Mouse (Mus musculus): ENCODE results near the gene Hnf4a.

Gene Hnf4a

GRCm38 (mm10) chr2:163552518-163552929 lies 45.9 kb downstream of the Hnf4a start:
- no peak for DNase-seq (ENCODE audit: inconsistent ontology term)

GRCm38 (mm10) chr2:163554425-163554982 lies 47.9 kb downstream of the Hnf4a start:
- DNase-seq (ENCODE audit: inconsistent ontology term) = no peak

GRCm38 (mm10) chr2:163554996-163555395 lies 48.4 kb downstream of the Hnf4a start:
- DNase-seq (ENCODE audit: inconsistent ontology term) = no peak

- no peak for DNase-seq (ENCODE audit: inconsistent ontology term)
These were observed 48.8 kb downstream of the Hnf4a start for GRCm38 (mm10) chr2:163555417-163555816.

- peak; percentile 1 for DNase-seq (ENCODE audit: inconsistent ontology term)
These were observed 51.9 kb downstream of the Hnf4a start for GRCm38 (mm10) chr2:163558548-163558947.

GRCm38 (mm10) chr2:163559236-163559635 lies 52.6 kb downstream of the Hnf4a start:
- no peak for DNase-seq (ENCODE audit: inconsistent ontology term)

- DNase-seq (ENCODE audit: inconsistent ontology term) = no peak
These were observed 53.6 kb downstream of the Hnf4a start for GRCm38 (mm10) chr2:163560247-163560646.

GRCm38 (mm10) chr2:163561258-163561948 lies 54.8 kb downstream of the Hnf4a start:
- no peak for DNase-seq (ENCODE audit: inconsistent ontology term)

GRCm38 (mm10) chr2:163564646-163565045 lies 58.0 kb downstream of the Hnf4a start:
- peak; percentile 3 for DNase-seq (ENCODE audit: inconsistent ontology term)

- DNase-seq (ENCODE audit: inconsistent ontology term) = no peak
These were observed 67.7 kb downstream of the Hnf4a start for GRCm38 (mm10) chr2:163574321-163574720.

GRCm38 (mm10) chr2:163575248-163575647 lies 68.6 kb downstream of the Hnf4a start:
- no peak for DNase-seq (ENCODE audit: inconsistent ontology term)

GRCm38 (mm10) chr2:163577986-163578385 lies 71.4 kb downstream of the Hnf4a start:
- DNase-seq (ENCODE audit: inconsistent ontology term) = no peak

GRCm38 (mm10) chr2:163580069-163580945 lies 73.7 kb downstream of the Hnf4a start:
- no peak for DNase-seq (ENCODE audit: inconsistent ontology term)

- no peak for DNase-seq (ENCODE audit: inconsistent ontology term)
These were observed 76.8 kb downstream of the Hnf4a start for GRCm38 (mm10) chr2:163583226-163584087.

- no peak for DNase-seq (ENCODE audit: inconsistent ontology term)
These were observed 77.4 kb downstream of the Hnf4a start for GRCm38 (mm10) chr2:163584088-163584426.

GRCm38 (mm10) chr2:163586384-163587261 lies 80.0 kb downstream of the Hnf4a start:
- no peak for DNase-seq (ENCODE audit: inconsistent ontology term)

GRCm38 (mm10) chr2:163587506-163587905 lies 80.9 kb downstream of the Hnf4a start:
- no peak for DNase-seq (ENCODE audit: inconsistent ontology term)

- no peak for DNase-seq (ENCODE audit: inconsistent ontology term)
These were observed 83.6 kb downstream of the Hnf4a start for GRCm38 (mm10) chr2:163590211-163590610.

GRCm38 (mm10) chr2:163590996-163591395 lies 84.4 kb downstream of the Hnf4a start:
- no peak for DNase-seq (ENCODE audit: inconsistent ontology term)

- DNase-seq (ENCODE audit: inconsistent ontology term) = no peak
These were observed 85.5 kb downstream of the Hnf4a start for GRCm38 (mm10) chr2:163592084-163592483.
